Mouse (Mus musculus) small intestine, adult 2 months (tissue): ENCODE data around the gene Srl.

ENCODE experiments used
- CTCF ChIP-seq: fragments of 200-500 bp; IDR thresholded peaks from 2 replicates; pipeline ENCODE4 v1.5.1; 2012; ENCODE audit warnings: low read depth, mild to moderate bottlenecking, control low read depth, inconsistent platforms, low read length, moderate library complexity, mixed read lengths; ENCODE audit not compliant: insufficient replicate concordance, insufficient read length; ENCODE audit errors: extremely low read depth
- POLR2A ChIP-seq: fragments of 200-500 bp; IDR thresholded peaks from 2 replicates; pipeline ENCODE4 v1.6.1; 2012; ENCODE audit warnings: low read depth, mild to moderate bottlenecking, control low read depth, inconsistent platforms, low read length, moderate library complexity

DNA sequence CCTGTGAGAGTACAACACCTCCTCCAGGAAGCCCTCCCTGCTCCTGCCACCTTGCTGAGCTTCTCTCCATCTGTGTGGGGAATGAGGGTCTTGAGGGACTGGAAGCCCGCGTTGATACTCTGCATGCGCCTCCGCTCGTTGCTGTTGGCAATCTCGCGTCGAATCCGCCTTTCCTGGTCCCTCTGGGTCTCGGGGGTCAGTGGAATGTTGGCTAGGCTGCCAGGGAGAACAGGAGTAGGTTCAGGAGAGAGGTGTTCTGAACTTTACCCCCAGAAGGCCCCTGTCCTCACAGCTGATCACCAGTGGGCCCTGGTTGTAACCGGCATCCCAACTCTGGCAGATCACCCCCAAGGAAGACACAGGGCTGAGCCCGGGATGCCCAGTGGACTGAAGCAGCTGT lies 10.3 kb upstream of the Srl start:
- TF ChIP-seq CTCF (no peak), POLR2A (no peak)
